Mouse (Mus musculus) ovary, adult 18-20 months (tissue): Measurements from ENCODE around the gene Btbd35f1.
"Not testable (repeated sequence)": the region's sequence is repeated elsewhere in the genome, so short reads cannot be mapped to it uniquely, and the experiment has no call there.

ENCODE experiments used
- DNase-seq: peaks from one replicate; pipeline ENCODE4 v3.0.0; 2022; ENCODE audit warnings: low spot score, mixed read lengths

The Btbd35f1 gene

GRCm38 (mm10) chrX:32559755-32560154, at the start of gene Btbd35f1:
Gene Btbd35f1, plus strand, starts transcription at chrX:32560055.
- not testable (repeated sequence) for DNase-seq

- DNase-seq = not testable (repeated sequence)
Observed at GRCm38 (mm10) chrX:32590878-32591542, 31.2 kb downstream of the Btbd35f1 start.

- peak; percentile 2 for DNase-seq
Observed at GRCm38 (mm10) chrX:32601008-32601407, 41.2 kb downstream of the Btbd35f1 start.

DNA sequence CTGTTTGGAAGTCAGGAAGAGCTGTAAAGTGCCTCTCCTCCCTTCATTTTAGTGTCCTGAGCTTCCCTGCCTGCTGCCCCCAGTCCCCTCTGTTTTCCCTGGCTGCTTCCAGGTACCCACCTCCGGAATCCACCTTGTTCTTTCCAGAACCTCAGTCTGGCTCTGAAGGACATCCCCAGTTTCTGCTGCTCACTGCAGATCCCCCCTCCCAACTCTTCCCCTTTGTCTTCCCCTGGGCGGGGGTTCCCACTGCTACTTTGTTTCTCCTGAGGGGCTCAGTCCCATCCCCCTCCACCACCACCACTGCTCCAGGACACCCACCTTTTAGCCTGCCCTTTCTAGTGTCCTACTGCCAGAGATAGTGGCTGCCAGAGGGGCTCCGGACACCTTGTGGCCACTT, 41.6 kb downstream of the Btbd35f1 start:
- peak; percentile 3 for DNase-seq
